Mouse (Mus musculus) small intestine, adult 2 months (tissue): ENCODE data around the gene Acd. TPM values are rescaled to one million over a fixed set of nuclear protein-coding genes. Genes with fewer than 3 reads are reported as not detected.
A peak's percentile ranks its signal among the peaks of the same experiment; 100 is the strongest.

Experiments
- H3K27ac ChIP-seq: fragments of 200-500 bp; 2 replicates; pipeline ENCODE4 v1.5.1; 2012; ENCODE audit warnings: low read depth, low read length, control low read depth, inconsistent platforms; ENCODE audit not compliant: insufficient read depth
- H3K27me3 ChIP-seq: fragments of 200-500 bp; 2 replicates; pipeline ENCODE4 v1.6.1; 2012; ENCODE audit warnings: mild to moderate bottlenecking, moderate library complexity, low read length, inconsistent platforms; ENCODE audit not compliant: control insufficient read depth, insufficient read depth
- H3K36me3 ChIP-seq: fragments of 200-500 bp; 2 replicates; pipeline ENCODE4 v1.6.1; 2012; ENCODE audit warnings: mild to moderate bottlenecking, low read length, control low read depth, inconsistent platforms; ENCODE audit not compliant: control insufficient read depth, insufficient read depth
- H3K4me1 ChIP-seq: fragments of 200-500 bp; 2 replicates; pipeline ENCODE4 v1.6.1; 2012; ENCODE audit warnings: low read length, inconsistent platforms, mixed read lengths; ENCODE audit not compliant: control insufficient read depth, insufficient read depth, insufficient read length
- H3K4me3 ChIP-seq: fragments of 200-500 bp; 2 replicates; pipeline ENCODE4 v1.5.1; 2012; ENCODE audit warnings: low read depth, mild to moderate bottlenecking, control low read depth, inconsistent platforms, low read length, moderate library complexity
- CTCF ChIP-seq: fragments of 200-500 bp; IDR thresholded peaks from 2 replicates; pipeline ENCODE4 v1.5.1; 2012; ENCODE audit warnings: low read depth, mild to moderate bottlenecking, control low read depth, inconsistent platforms, low read length, moderate library complexity, mixed read lengths; ENCODE audit not compliant: insufficient replicate concordance, insufficient read length; ENCODE audit errors: extremely low read depth
- POLR2A ChIP-seq: fragments of 200-500 bp; IDR thresholded peaks from 2 replicates; pipeline ENCODE4 v1.6.1; 2012; ENCODE audit warnings: low read depth, mild to moderate bottlenecking, control low read depth, inconsistent platforms, low read length, moderate library complexity
- WGBS: fragments of 180-500 bp; shearing (Covaris S2); methylation state at CpG from one replicate; pipeline ENCODE4 v1.1.7; 2018; 5-methylcytosine and 5-hydroxymethylcytosine counted together
- polyA plus RNA-seq: library from polyadenylated mRNA; depleted of rRNA; stranded (reverse); fragments of >200 nt; gene quantifications from 2 replicates; pipeline ENCODE4 v1.2.3, GENCODE M21; 2012

The Acd gene
- polyA plus RNA-seq, 1 experiment: 20.6 TPM

DNA sequence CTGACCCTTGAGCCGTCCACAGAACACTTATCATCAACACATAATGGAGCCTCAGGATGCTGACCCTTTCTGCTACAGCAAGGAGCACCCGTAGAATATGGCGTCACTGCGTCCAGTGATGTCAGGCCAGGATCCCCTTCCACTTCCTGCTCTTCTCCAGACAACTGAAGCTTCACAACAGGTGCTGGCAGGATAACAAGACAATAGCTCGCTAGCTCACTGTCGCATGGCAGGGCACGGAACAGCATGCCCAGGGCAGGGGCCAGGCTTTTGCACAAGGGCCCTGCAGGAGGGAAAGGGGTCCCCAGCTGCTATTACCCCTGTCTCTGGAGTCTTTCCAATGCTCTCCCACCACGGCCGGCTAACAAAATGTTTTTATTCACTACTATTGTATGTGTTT lies 22.0 kb upstream of the Acd start:
- no peaks in the 10 kb centered on the region for H3K27me3 ChIP-seq
- no peak for TF ChIP-seq POLR2A
- no peak for TF ChIP-seq CTCF

DNA sequence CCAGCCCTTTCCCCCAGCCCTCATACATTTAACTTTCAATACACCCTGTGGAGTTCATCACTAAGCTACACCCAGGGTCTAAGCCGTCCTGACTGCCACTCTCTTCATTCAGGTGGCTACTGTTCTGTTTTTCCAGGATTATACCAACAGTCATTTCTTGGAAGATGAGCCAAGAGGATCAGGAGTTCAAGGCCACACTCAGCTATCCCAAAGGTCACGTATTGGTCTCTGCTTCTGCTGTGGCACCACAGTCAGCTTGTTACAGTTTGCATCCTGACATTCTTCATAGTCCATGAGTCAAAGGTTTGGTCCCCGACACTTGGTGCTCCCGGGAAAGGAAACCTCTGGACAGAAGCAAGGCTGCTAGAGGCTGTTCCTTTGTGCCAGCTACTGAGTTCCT lies 18.7 kb upstream of the Acd start:
- peaks cover 8% of the 10 kb centered on the region; the same call in 1 of the 2 replicates for H3K36me3 ChIP-seq
- H3K4me1 ChIP-seq: no peaks in the 10 kb centered on the region; the same call in none of the 2 replicates
- TF ChIP-seq CTCF (no peak), POLR2A (no peak)
- WGBS: 83% methylated on average over 4 of the region's 4 CpGs
- no peak overlapping the region for H3K4me3 ChIP-seq
- H3K27ac ChIP-seq: no peak overlapping the region
- H3K27me3 ChIP-seq: no peaks in the 10 kb centered on the region

More for the DNA sequence above, 22.0 kb upstream of the Acd start:
- H3K36me3 ChIP-seq: peaks cover 18% of the 10 kb centered on the region
- 94% methylated on average over 9 of the region's 9 CpGs for WGBS
- no peak overlapping the region for H3K4me3 ChIP-seq
- H3K4me1 ChIP-seq: no peaks in the 10 kb centered on the region; the same call in none of the 2 replicates
- H3K27ac ChIP-seq: no peak overlapping the region

DNA sequence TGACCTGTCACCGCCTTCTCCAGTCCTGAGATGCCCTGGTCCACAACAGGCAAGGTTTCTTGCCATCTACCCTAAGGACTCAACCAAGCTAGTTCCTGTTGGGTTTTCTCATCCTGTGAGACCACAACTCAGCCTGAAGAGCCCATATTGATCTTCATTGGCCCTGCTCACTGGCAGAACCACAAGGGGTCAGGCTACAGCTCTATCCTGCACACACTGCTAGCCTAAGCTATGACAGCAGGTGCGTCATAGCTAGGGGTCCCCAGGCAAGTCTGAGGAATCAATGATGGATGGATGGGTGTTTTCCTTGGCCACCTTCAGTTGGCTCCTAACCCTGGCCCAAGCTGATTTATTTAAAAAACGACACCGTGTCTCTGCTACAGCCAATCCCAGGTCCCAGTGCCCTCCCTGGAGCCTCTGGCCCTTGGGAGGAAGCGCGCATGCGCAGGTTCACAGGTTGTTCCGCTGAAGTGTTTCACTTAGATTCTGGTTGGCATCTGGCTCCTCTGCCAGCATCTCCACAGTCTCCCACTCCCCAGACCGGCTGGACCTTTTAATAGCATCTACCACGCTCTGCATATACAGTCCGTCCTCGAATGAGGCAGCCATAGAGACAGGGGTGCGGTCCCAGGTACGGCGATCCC lies 15.5 kb upstream of the Acd start:
- Histone ChIP-seq H3K4me1 (no peaks in the 10 kb centered on the region; the same call in none of the 2 replicates), H3K27me3 (no peaks in the 10 kb centered on the region), H3K27ac (no peak overlapping the region), H3K4me3 (no peak overlapping the region), H3K36me3 (0 out of 2 replicates have a peak, but pooled peaks cover 7% of the 10 kb centered on the region)
- TF ChIP-seq CTCF: no peak
- no peak for TF ChIP-seq POLR2A
- 95% methylated on average over 15 of the region's 15 CpGs for WGBS

DNA sequence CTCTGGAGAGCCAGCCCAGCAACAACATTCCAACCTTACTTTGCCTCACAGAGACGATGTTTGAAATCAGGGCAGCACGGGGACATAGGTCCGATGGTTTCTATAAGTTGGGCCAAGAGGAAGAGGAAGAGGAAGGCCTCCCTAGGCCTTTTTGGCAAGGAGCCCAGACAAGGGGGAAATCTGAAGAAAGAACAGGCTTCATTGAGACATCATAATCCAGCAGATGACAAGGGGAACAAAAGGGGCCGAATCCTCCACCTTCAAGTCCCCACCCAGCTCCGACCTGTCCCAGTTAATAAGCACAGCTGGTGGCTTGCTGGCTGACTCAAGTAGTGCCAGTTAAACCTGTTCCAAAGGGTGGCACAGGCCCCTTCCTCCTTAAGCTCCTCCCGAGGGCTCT lies 14.1 kb upstream of the Acd start:
- H3K36me3 ChIP-seq: 0 out of 2 replicates have a peak, but pooled peaks cover 4% of the 10 kb centered on the region
- no peak overlapping the region for H3K27ac ChIP-seq
- TF ChIP-seq POLR2A (no peak), CTCF (no peak)
- no peaks in the 10 kb centered on the region for H3K27me3 ChIP-seq
- no peaks in the 10 kb centered on the region; the same call in none of the 2 replicates for H3K4me1 ChIP-seq
- 22% methylated on average over 6 of the region's 6 CpGs for WGBS
- no peak overlapping the region for H3K4me3 ChIP-seq

DNA sequence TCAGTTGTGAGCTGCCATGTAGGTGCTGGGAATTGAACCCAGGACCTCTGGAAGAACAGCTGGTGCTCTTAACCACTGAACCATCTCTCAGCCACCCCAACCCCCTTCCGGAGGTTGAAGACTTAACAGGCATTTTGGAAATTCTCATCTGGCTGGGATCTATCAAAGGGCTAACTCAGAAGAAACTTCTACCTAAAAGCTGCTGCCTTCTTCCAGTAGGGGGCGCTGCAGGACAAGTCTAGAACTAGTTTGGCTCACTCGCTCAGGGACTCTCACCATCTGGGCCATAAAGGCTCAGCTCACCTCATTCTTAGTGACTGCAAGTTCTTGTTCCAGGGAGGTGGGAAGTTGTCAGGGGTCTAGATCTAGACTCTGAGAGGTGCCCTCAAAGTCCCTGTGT lies 13.2 kb upstream of the Acd start:
- Histone ChIP-seq H3K36me3 (0 out of 2 replicates have a peak, but pooled peaks cover 4% of the 10 kb centered on the region), H3K4me1 (no peaks in the 10 kb centered on the region; the same call in none of the 2 replicates), H3K4me3 (no peak overlapping the region), H3K27ac (no peak overlapping the region), H3K27me3 (no peaks in the 10 kb centered on the region)
- TF ChIP-seq CTCF (peak; percentile 79; the same call in 1 of the 2 replicates), POLR2A (no peak)
- WGBS: 4% methylated on average over 3 of the region's 3 CpGs

DNA sequence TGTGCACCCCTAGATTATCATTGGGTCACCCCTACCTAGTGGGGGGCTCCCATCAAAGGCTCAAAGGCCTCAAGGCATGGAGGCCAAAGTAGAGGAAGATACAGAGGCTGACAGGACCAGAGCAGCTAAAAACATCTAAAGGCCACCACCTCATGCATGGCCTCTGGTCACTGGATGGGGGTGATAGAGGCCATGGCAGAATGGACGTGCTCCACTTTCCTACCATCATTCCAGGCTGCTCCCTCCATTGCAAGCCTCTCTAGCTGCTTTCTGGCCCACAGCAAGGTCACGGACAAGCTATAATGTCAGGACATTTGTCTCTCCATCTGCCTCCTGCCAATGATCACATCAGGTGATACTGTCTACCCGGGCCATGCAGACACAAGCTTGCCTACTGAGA lies 11.4 kb upstream of the Acd start:
- 83% methylated on average over 3 of the region's 3 CpGs for WGBS
- Histone ChIP-seq H3K27me3 (no peaks in the 10 kb centered on the region), H3K27ac (no peak overlapping the region), H3K4me1 (peaks cover 8% of the 10 kb centered on the region), H3K4me3 (no peak overlapping the region), H3K36me3 (0 out of 2 replicates have a peak, but pooled peaks cover 3% of the 10 kb centered on the region)
- TF ChIP-seq POLR2A: no peak
- TF ChIP-seq CTCF: no peak

DNA sequence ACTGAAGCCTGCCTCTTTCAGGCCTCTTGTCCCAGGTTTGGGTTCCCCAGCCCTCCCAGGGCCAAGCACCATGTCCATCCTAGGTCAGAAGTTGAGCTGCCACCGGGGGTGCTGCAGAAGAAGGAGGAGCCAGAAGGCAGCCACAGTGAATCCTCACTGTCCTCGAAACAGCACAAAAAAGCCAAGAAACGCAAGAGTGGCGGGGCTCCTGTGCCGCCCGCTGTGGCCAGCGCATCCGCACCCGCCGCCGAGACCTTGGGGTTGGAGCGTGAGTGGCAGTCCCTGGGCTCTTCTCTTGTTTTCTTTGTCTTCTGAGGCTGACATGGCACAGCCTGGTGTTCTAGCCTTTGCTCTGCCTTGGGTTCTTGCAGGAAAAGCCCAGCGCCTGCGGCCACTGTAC lies 8.4 kb upstream of the Acd start:
- Histone ChIP-seq H3K27ac (no peak overlapping the region), H3K36me3 (no peaks in the 10 kb centered on the region), H3K27me3 (no peaks in the 10 kb centered on the region), H3K4me1 (peaks cover 8% of the 10 kb centered on the region), H3K4me3 (no peak overlapping the region)
- TF ChIP-seq POLR2A (no peak), CTCF (no peak)
- WGBS: 85% methylated on average over 13 of the region's 14 CpGs
